Mouse (Mus musculus): Measurements from ENCODE around the gene Fam198a. TPM values are rescaled to one million over a fixed set of nuclear protein-coding genes. Genes with fewer than 3 reads are reported as not detected.
"Not testable (repeated sequence)": the region's sequence is repeated elsewhere in the genome, so short reads cannot be mapped to it uniquely, and the experiment has no call there.

The Fam198a gene
- polyA plus RNA-seq, 1 experiment from 2014 or later = 1.8 TPM

DNA sequence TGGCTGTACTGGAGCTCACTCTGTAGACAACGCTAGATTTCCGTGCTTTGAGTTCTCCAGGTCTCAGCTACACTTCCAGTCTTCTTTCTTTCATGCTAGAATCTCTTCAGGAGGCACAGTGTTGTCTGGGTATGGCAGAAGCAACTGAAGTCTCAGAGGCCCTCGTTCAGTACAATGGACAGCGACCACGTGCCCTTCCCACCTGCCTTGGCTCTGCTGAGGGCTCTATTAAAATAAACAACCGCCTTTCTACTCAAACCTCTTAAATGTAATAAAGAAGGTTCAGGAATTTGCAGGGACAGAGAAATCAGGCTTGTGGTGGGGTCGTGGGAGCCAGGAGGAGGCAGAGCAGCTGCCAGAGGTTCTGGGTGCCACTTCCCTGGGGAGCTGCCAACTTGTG, 55.8 kb downstream of the Fam198a start:
- ATAC-seq (ENCODE audit: insufficient number of reproducible peaks, insufficient read depth, low FRiP score, low TSS enrichment, low read depth) = no peak
- Histone ChIP-seq H3K36me3 (no peaks in the 10 kb centered on the region), H3K4me3 (replicated peaks) (no peak overlapping the region), H3K9ac (replicated peaks) (no peak overlapping the region), H3K4me1 (replicated peaks) (no peaks in the 10 kb centered on the region), H3K4me2 (no peak overlapping the region), H3K27ac (no peak overlapping the region), H3K9me3 (no peaks in the 10 kb centered on the region), H3K27me3 (no peaks in the 10 kb centered on the region)
- whole genome bisulfite sequencing = 7% methylated on average over 7 of the region's 7 CpGs

DNA sequence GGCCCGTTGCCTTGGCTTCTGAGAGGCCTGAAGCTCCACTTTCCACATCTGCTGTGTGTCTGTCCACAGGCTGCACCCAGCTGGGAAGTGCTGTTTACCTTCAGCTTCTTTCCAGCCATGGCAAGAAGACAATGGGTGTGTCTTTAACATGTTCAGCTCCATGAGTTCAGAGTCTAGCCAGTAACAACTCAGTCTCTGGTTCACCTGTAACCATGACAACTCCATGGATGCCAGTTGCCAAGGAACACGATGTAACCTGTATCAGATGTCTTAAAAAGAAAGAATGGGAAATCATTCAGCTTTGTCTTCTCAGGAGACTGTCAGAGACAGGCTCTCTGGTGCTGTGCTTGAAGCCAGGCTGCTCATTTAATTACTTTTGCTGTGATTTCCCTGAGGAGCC, 58.1 kb downstream of the Fam198a start:
- H3K36me3 ChIP-seq = no peaks in the 10 kb centered on the region
- WGBS = 55% methylated on average over 2 of the region's 2 CpGs
- no peak for ATAC-seq (ENCODE audit: insufficient number of reproducible peaks, insufficient read depth, low FRiP score, low TSS enrichment, low read depth)

DNA sequence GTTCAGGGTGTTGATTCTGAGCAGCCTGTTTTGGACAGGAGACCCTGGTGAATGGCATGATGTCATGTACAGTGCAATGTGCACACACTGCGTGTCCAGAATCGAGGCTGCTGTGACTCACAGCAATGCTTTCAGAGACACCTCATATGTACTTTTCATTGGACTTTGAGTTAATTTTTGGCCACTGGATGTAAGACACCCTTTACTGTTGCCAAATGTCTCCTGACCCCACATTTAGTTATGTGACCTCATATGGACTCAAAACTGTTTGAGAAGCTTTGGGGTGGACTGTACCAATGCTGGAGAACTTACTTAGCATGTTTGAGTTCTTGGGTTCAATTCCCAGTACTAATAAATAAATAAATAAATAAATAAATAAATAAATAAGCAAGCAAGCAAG, 60.0 kb downstream of the Fam198a start:
- ATAC-seq (ENCODE audit: insufficient number of reproducible peaks, insufficient read depth, low FRiP score, low TSS enrichment, low read depth) = no peak
- H3K9ac ChIP-seq (replicated peaks) = no peak overlapping the region
- no peaks in the 10 kb centered on the region for H3K36me3 ChIP-seq
- no peaks in the 10 kb centered on the region for H3K4me1 ChIP-seq (replicated peaks)
- no peak overlapping the region for H3K4me2 ChIP-seq
- no peaks in the 10 kb centered on the region for H3K9me3 ChIP-seq
- WGBS = 84% methylated on average over 2 of the region's 2 CpGs
- no peak overlapping the region for H3K27ac ChIP-seq
- no peak overlapping the region for H3K4me3 ChIP-seq (replicated peaks)
- no peaks in the 10 kb centered on the region for H3K27me3 ChIP-seq

More for the DNA sequence above, 58.1 kb downstream of the Fam198a start:
- Histone ChIP-seq H3K9ac (replicated peaks) (no peak overlapping the region), H3K4me3 (replicated peaks) (no peak overlapping the region), H3K27ac (no peak overlapping the region), H3K4me2 (no peak overlapping the region), H3K9me3 (no peaks in the 10 kb centered on the region), H3K4me1 (replicated peaks) (no peaks in the 10 kb centered on the region), H3K27me3 (no peaks in the 10 kb centered on the region)

DNA sequence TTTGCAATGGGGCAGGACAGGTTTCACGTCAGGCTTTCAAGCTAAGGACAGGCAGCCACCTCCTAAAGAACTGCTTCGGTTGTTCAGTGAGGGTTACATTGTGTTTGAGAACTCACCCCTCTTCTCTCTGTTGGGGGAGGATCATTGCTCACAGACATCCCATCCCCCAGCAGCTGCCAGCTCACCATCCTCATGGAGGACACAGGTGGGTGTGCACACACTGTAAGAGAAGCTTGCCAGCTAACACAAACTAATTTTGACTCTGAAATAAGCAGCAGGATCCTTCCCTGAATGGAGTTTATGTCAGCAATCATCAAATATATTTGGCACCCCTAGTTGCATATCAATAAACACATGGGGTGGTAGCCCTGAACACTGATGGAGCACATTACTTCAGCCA, 62.0 kb downstream of the Fam198a start:
- no peaks in the 10 kb centered on the region for H3K27me3 ChIP-seq

DNA sequence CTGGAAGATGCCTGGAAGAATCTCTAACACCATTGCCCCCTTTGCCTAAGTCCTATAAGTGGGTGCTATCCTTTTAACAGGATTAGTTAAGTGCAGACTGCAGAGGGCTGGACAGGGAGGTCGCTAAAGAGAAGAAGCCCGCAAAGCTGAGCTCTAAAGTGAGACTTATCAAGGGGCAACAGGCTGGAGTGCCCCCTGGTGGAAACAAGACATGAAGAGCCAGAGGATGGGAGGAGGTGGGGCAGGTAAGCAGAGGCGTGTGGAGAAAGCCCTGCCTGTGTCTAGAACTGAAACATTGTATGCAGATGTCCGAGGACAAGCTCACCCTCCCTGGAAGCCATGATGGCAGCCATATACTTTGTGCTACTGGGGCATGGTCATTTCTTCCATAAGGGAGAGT, 62.8 kb downstream of the Fam198a start:
- 73% methylated on average over 4 of the region's 4 CpGs for WGBS
- H3K36me3 ChIP-seq = no peaks in the 10 kb centered on the region
- no peak overlapping the region for H3K4me2 ChIP-seq
- no peaks in the 10 kb centered on the region for H3K9me3 ChIP-seq
- H3K4me1 ChIP-seq (replicated peaks) = no peaks in the 10 kb centered on the region
- no peaks in the 10 kb centered on the region for H3K27me3 ChIP-seq
- no peak overlapping the region for H3K27ac ChIP-seq
- no peak overlapping the region for H3K4me3 ChIP-seq (replicated peaks)
- ATAC-seq (ENCODE audit: insufficient number of reproducible peaks, insufficient read depth, low FRiP score, low TSS enrichment, low read depth) = no peak
- H3K9ac ChIP-seq (replicated peaks) = no peak overlapping the region

More for the DNA sequence above, 62.0 kb downstream of the Fam198a start:
- Histone ChIP-seq H3K36me3 (no peaks in the 10 kb centered on the region), H3K4me2 (no peak overlapping the region), H3K4me3 (replicated peaks) (no peak overlapping the region), H3K9me3 (no peaks in the 10 kb centered on the region), H3K27ac (no peak overlapping the region), H3K9ac (replicated peaks) (no peak overlapping the region), H3K4me1 (replicated peaks) (no peaks in the 10 kb centered on the region)
- ATAC-seq (ENCODE audit: insufficient number of reproducible peaks, insufficient read depth, low FRiP score, low TSS enrichment, low read depth) = no peak
- WGBS = 74% methylated on average over 2 of the region's 2 CpGs

DNA sequence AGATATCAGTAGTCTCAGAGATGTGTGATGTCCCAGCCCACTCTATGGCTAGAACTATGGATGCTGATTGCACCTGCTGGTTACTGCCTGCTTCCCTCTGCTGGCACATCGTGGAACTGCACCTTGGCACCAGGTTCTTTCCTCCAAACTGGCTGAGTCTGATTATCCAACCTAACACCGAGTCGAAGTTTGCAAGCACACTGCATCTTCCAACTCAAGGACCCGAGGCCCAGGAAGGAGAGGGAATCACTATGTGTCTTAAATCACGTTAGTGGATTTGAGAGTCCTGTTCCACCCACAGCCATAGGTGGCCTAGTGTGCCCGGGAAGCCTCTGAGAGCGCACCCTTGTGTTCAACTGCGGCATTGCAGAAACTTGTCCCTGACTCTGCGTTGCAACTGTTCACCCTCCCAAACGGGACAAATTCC, 63.5 kb downstream of the Fam198a start:
- H3K4me3 ChIP-seq (replicated peaks) = no peak overlapping the region
- no peak overlapping the region for H3K9ac ChIP-seq (replicated peaks)
- H3K9me3 ChIP-seq = no peaks in the 10 kb centered on the region
- ATAC-seq (ENCODE audit: insufficient number of reproducible peaks, insufficient read depth, low FRiP score, low TSS enrichment, low read depth) = no peak
- H3K4me2 ChIP-seq = no peak overlapping the region
- WGBS = 17% methylated on average over 10 of the region's 10 CpGs
- peaks cover 6% of the 10 kb centered on the region for H3K4me1 ChIP-seq (replicated peaks)
- no peaks in the 10 kb centered on the region for H3K36me3 ChIP-seq
- H3K27me3 ChIP-seq = no peaks in the 10 kb centered on the region
- H3K27ac ChIP-seq = no peak overlapping the region

DNA sequence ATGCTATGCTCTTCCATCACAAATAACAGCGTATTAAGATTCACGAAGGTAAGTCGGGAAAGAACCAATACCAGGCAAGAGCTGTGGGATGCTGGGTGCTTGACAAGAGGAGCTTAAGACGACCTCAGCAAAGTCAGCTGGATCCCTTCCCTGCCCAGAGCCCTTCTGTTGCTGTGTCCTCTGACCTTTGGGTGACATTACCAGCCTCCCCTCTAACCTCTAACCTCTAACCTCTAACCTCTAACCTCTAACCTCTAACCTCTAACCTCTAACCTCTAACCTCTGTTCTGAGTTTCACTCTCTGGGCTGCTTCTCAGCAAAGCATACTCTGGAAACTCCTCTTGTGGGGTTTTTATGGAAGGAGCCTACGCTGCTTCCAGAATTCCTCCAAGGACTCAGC, 67.3 kb downstream of the Fam198a start:
- WGBS = 81% methylated on average over 5 of the region's 5 CpGs
- Histone ChIP-seq H3K4me2 (no peak overlapping the region), H3K36me3 (no peaks in the 10 kb centered on the region), H3K9me3 (no peaks in the 10 kb centered on the region), H3K27me3 (no peaks in the 10 kb centered on the region), H3K27ac (no peak overlapping the region), H3K4me3 (replicated peaks) (no peak overlapping the region), H3K9ac (replicated peaks) (no peak overlapping the region), H3K4me1 (replicated peaks) (peaks cover 7% of the 10 kb centered on the region)
- ATAC-seq (ENCODE audit: insufficient number of reproducible peaks, insufficient read depth, low FRiP score, low TSS enrichment, low read depth) = no peak

DNA sequence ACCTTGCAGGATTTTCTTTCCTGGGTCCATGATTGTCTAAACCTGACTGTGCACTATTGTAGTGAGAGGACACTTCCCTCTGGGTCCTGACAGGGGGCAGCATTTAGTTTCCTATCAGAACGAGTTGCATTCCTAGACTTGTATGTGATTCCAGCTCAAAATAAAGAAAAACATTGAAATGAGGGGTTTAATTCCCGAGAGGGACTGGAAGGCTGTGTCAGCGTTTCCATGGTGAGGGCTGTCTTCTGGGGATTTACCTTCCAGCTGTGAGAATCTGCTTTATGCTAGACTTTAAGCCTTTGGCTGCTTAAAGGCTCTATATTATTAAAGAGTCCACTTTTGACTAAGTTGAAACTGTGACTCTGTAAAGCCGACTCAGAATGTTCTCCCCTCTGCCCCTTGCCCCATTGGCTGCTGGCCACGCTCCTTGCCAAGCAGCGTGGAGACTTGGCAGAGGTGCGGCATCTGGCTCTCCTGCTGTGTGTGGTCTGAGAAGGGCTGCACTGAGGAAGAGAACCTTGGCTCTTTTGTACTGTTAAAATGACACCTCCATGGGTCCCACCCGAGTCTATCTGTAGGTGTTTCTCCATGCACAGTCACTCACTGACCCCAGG, 68.1 kb downstream of the Fam198a start:
- 0 out of 2 replicates have a peak, but pooled peaks have one; percentile 31 for ATAC-seq (ENCODE audit: insufficient number of reproducible peaks, insufficient read depth, low FRiP score, low TSS enrichment, low read depth)
- Histone ChIP-seq H3K4me2 (0 out of 2 replicates have a peak overlapping the region, but pooled peaks have one; percentile 8), H3K9me3 (no peaks in the 10 kb centered on the region), H3K4me3 (replicated peaks) (no peak overlapping the region), H3K27ac (no peak overlapping the region), H3K36me3 (no peaks in the 10 kb centered on the region), H3K4me1 (replicated peaks) (peaks cover 7% of the 10 kb centered on the region), H3K9ac (replicated peaks) (no peak overlapping the region; the same call in 1 of the 2 replicates), H3K27me3 (no peaks in the 10 kb centered on the region)
- WGBS = 22% methylated on average over 8 of the region's 8 CpGs

DNA sequence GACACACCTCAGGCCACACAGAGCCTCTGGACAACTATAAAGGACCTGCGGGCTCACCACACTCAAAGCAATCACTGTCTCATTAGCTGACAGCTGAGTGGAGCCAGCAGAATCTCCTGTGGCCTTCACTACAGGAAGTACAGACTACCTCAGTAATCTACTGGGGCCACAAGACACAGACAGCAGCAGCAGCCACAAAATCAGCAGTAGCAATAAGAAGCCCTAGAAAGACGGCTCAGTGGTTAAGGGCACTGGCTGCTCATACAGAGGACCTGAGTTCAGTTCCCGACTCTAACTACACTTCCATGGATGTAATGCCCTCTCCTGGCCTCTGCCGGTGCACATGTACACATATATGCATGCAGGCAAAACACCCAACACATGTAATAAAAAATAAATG, 69.5 kb downstream of the Fam198a start:
- no peak for ATAC-seq (ENCODE audit: insufficient number of reproducible peaks, insufficient read depth, low FRiP score, low TSS enrichment, low read depth)
- Histone ChIP-seq H3K27ac (no peak overlapping the region), H3K27me3 (no peaks in the 10 kb centered on the region), H3K9ac (replicated peaks) (no peak overlapping the region), H3K4me1 (replicated peaks) (peaks cover 7% of the 10 kb centered on the region), H3K36me3 (no peaks in the 10 kb centered on the region), H3K9me3 (no peaks in the 10 kb centered on the region), H3K4me2 (no peak overlapping the region), H3K4me3 (replicated peaks) (no peak overlapping the region)
- 85% methylated on average over 4 of the region's 4 CpGs for WGBS

DNA sequence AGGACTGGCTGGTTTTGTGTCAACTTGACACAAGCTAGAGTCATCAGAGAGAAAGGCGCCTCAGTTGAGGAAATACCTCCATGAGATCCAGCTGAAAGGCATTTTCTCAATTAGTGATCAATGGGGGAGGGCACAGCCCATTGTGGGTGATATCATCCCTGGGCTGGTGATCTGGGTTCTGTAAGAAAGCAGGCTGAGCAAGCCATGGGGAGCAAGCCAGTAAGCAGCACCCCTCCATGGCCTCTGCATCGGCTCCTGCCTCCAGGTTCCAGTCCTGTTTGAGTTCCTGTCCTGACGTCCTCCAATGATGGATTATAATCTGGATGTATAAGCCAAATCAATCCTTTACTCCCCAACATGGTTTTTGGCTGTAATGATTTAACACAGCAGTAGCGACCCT, 70.4 kb downstream of the Fam198a start:
- not testable (repeated sequence) for H3K36me3 ChIP-seq; H3K27me3 ChIP-seq; H3K4me3 ChIP-seq (replicated peaks); H3K9ac ChIP-seq (replicated peaks); ATAC-seq (ENCODE audit: insufficient number of reproducible peaks, insufficient read depth, low FRiP score, low TSS enrichment, low read depth); H3K27ac ChIP-seq; H3K9me3 ChIP-seq; H3K4me2 ChIP-seq
- WGBS = 86% methylated on average over 4 of the region's 4 CpGs
- H3K4me1 ChIP-seq (replicated peaks) = peaks cover 13% of the 10 kb centered on the region

DNA sequence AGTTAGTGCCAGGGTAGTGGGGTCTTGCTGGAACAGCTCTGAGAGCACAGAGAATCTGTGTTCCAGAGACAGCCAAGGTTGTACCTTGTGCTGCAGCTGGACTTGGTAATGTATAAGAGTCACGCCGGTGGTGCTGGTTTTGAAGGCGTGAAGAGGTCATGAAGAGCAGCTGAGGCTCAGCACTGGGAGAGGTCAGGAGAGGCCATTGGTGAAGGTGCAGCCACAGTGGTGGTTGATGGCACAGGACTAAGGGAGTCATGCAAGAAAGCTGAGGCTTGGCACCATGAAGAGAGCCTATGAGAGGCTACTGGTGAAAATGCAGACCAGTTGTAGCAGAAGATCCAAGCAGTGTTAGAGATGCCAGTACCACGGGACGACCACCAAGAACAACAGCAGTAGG, 70.8 kb downstream of the Fam198a start:
- no peak for ATAC-seq (ENCODE audit: insufficient number of reproducible peaks, insufficient read depth, low FRiP score, low TSS enrichment, low read depth)
- Histone ChIP-seq H3K36me3 (no peaks in the 10 kb centered on the region), H3K4me3 (replicated peaks) (no peak overlapping the region), H3K4me2 (no peak overlapping the region), H3K4me1 (replicated peaks) (peaks cover 17% of the 10 kb centered on the region), H3K9ac (replicated peaks) (no peak overlapping the region), H3K27me3 (no peaks in the 10 kb centered on the region), H3K27ac (no peak overlapping the region), H3K9me3 (no peaks in the 10 kb centered on the region)
- 82% methylated on average over 5 of the region's 5 CpGs for WGBS

DNA sequence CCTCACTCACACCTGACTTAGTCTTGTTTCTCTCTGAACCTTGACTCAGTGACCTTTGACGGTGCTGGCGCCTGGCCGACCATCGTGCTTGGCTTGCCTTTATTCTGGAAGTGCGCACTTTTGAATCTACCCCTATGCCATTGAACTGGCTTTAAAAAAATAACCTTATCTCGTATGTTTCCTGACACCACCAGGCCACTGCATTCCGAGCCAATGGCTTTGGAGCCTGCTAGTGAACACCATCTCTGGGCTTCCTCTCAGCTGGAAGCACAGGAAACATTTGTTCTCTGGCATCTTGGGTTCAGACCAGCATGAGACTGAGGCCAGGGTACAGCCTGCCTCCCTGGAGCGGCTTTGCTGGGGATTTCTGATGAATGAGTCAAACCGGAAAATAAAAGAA, 72.0 kb downstream of the Fam198a start:
- ATAC-seq (ENCODE audit: insufficient number of reproducible peaks, insufficient read depth, low FRiP score, low TSS enrichment, low read depth) = no peak
- Histone ChIP-seq H3K4me2 (no peak overlapping the region), H3K27ac (peak overlapping the region; percentile 14; the same call in 1 of the 2 replicates), H3K4me1 (replicated peaks) (peaks cover 29% of the 10 kb centered on the region), H3K36me3 (no peaks in the 10 kb centered on the region), H3K27me3 (no peaks in the 10 kb centered on the region), H3K4me3 (replicated peaks) (no peak overlapping the region), H3K9me3 (no peaks in the 10 kb centered on the region), H3K9ac (replicated peaks) (no peak overlapping the region)
- WGBS = 61% methylated on average over 9 of the region's 9 CpGs
